Mouse (Mus musculus) layer of hippocampus, adult 8-10 months (tissue): ENCODE measurements around the gene H2-T24. TPM values are rescaled to one million over a fixed set of nuclear protein-coding genes. Genes with fewer than 3 reads are reported as not detected.

Experiments
- DNase-seq, 2 experiments: peaks; one replicate each; pipeline ENCODE4 v3.0.0; 2022; ENCODE audit warnings: low spot score in 2 of 2
- microRNA-seq, 2 experiments: library from miRNA; unstranded; fragments of <30 nt; microRNA quantifications; one replicate each; pipeline ENCODE4 v1.2.0; 2022
- total RNA-seq, 4 experiments: library from RNA; stranded (reverse); gene quantifications; 2 replicates each; pipeline ENCODE4 v1.2.4; 2022

H2-T24 gene
- total RNA-seq, 4 experiments from 2014 or later: 0.80 to 4.4 (median 2.6) TPM

DNA sequence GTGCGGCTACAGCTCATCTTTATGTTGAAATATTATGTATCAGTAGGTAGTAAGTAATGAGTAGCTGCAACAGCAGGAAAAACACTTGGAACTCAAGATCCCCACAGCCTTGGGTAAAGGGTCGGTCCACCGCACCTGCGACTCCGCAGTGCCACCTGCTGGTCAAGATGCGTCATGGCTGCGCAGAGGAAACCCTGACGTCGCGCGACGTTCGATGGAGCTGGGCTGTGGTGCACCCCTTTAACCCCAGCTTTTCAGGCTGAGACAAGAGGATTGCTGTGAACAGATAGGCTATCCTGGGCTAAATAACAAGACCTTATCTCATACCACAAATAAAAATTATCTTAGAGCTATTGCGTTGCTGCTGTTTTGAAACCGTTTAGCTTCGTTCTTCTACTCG, 26.7 kb downstream of the H2-T24 start:
- peak; percentile 52 to 78 for DNase-seq

DNA sequence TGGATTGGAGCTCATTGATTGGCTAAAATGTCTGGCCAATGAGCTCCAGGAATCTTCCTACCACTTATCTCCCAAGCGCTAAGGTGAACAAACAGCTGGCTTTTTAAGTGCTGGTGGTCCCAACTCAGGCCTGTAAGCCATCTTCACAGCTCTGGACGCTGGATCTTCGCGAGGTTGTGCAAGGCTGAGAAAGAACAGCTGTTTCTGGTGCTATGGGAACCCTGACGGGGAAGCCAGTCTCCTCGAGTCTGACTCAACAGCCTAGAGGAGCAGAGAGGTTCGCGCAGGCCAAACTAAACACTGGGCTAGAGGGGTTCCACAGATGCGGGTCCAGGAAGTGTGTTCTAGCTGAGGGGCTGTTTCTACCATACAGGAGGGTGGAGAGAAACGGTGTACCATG, 28.6 kb downstream of the H2-T24 start:
- DNase-seq: no peak

DNA sequence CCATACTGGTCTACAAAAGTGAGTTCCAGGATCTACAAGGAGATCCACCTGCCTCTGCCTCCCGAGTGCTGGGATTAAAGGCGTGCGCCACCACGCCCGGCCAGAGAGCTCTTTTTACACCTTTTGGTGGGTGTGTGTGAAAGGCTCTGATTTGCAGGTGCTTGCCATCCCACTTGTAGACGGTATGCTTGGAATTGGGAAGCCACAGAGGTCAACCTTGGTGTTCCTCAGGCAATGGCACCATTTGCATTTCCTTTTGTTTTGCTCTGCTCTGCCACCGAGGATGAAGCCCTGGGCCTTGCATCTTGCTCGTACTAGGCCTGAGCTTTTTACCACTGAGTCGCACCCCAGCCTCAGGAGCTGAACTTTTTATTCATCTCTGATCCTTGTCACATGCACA, 38.6 kb downstream of the H2-T24 start:
- no peak for DNase-seq

DNA sequence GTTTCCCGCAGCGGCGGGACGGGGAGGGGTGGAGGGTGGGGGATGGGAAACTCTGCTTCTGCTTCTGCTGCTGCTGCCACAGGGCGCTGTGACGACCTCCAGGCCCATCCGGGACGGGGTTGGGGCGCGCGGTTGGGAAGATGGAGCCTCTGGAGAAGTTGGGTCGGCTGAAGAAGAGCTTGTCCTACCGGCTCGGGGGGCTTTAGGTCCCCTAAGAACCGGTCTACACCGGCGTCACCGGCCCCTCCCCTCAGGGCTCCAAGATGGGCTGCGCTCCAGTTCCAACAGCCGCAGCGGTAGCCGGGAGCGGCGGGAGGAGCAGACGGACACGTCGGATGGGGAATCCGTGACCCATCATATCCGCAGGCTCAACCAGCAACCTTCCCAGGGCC, 40.0 kb downstream of the H2-T24 start:
- peak in 1 of 2 experiments; percentile 43 for DNase-seq

DNA sequence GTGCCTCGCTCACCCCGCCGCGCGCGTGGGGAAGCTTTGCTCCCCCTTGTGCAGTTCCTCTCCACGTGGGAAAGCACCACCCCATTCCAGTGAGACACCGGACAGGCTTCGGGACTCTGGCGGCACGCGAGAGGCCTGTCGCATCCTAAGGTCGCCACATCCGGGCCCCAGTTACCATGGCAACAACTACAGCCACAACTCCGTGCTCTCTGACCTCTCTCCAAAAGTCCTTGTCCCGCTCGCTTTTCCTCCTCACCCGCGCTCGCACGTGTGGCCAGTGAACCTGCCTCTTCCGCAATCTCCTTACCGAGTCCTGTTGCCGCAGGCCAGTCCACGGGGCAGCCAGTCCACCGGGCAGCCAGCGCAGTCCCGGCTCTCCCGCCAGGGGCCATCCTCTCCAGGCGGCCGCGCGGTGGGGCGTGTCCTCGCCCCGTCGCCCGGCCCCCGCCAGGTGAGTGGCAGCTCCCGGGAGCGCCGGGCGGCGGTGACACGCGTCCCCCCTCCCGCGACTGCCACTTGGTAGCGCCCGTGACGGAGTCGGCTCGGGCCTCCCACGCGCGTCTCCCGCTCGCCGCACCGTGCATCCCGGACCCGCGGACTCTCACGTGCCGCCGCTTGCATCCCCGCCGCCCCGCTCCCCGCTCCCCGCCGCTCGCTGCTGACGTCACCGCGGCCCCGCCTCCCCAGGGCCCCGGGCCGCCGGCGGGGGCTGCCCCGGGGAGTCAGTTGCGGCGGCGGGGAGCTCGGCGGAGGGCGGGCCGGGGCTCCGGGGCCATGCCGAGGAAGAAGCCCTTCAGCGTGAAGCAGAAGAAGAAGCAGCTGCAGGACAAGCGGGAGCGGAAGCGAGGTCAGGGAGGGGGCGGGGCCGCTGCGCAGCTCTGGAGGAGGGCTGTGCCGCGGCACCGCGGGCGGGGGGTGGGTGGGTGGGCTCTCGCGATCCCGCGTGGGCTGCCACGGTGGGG, 40.7 kb downstream of the H2-T24 start, which contains the start of the genes Gnl1 and Prr3:
Gnl1 (plus strand) TSS at position 451 of the 962 bp plus-strand sequence.
Prr3 (minus strand) TSS at position 836 of the 962 bp plus-strand sequence.
- peak; percentile 91 to 94 for DNase-seq

- DNase-seq: no peak
Observed at GRCm38 (mm10) chr17:35978811-35979400, 41.5 kb downstream of the H2-T24 start.

DNA sequence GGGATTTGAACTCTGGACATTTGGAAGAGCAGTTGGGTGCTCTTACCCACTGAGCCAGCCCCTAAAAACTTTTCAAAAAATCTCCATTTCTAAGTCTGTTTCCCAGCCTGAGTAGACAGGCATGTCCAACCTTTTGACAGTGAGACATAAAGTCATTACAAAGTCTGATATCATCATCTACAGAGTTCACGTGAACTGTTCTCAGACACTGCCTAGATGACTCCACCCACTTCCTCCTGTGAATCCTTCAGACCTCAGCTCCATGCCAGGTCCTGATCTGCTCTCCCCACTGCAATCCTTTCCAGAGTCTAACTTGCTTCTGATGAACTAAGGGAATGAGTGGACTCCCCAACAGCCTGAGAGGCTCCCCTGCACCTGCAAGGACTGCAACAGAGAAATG, 48.2 kb downstream of the H2-T24 start:
- DNase-seq: no peak

GRCm38 (mm10) chr17:35969418-35970389, 50.7 kb downstream of the H2-T24 start, which contains the start of gene Abcf1:
Gene Abcf1 (minus strand): TSS chr17:35969761.
- DNase-seq: peak; percentile 97

- no peak for DNase-seq
Observed at GRCm38 (mm10) chr17:35967621-35968020, 52.7 kb downstream of the H2-T24 start.

DNA sequence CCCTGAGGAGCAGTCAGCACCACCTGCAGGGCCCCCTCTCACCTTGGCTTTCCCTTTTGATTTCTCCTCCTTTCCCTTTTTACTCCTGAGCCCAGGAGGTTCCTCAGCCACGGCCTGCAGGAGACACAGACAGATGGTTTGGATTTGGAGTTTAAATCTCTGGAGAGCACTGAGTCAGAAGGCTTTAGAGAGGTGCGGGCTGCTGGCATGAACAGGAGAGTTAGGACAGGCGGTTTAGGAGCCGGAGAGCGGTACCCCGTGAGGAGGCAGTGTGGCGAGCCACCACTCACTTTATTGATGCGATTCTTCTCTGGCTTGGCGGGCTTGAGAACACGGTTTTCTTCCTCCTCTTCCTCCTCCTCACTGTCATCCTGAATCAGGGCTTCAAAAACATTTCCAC, 57.1 kb downstream of the H2-T24 start:
- DNase-seq: no peak

- DNase-seq: no peak
Observed at GRCm38 (mm10) chr17:35958533-35959223, 61.7 kb downstream of the H2-T24 start.

Small RNA genes lying within 50 kb of the gene (microRNA-seq; reads per million reads assigned to microRNA genes)
- gene Mir877: 267 to 440 reads per million in 2 experiments

Other genes starting within 250 kb of the H2-T24 start
- gene Ier3, start 198.9 kb downstream of the H2-T24 start, total RNA-seq: 10 to 100 TPM in 1 of 4 experiments, 1 to 10 TPM in 3; 4.9 to 11.0 (median 7.3) TPM
- 100 to 1,000 TPM; 124 to 142 (median 137) TPM for gene Flot1, start 197.3 kb downstream of the H2-T24 start, total RNA-seq
- gene Tubb5, start 182.3 kb downstream of the H2-T24 start, total RNA-seq: 100 to 1,000 TPM; 339 to 357 (median 343) TPM
- gene Mdc1, start 179.0 kb downstream of the H2-T24 start, total RNA-seq: 10 to 100 TPM; 16.9 to 20.1 (median 18.3) TPM
- 1 to 10 TPM; 1.8 to 3.7 (median 1.9) TPM for gene Nrm, start 159.2 kb downstream of the H2-T24 start, total RNA-seq
- 10 to 100 TPM in 2 of 4 experiments, 1 to 10 TPM in 2; 6.5 to 19.5 (median 12.8) TPM for gene Ppp1r18, start 155.0 kb downstream of the H2-T24 start, total RNA-seq
- gene Dhx16, start 140.7 kb downstream of the H2-T24 start, total RNA-seq: 10 to 100 TPM; 28.3 to 35.3 (median 31.4) TPM
- 10 to 100 TPM; 45.9 to 61.4 (median 50.0) TPM for gene 2310061I04Rik, start 123.1 kb downstream of the H2-T24 start, total RNA-seq
- 10 to 100 TPM; 53.2 to 64.1 (median 60.0) TPM for gene Atat1, start 110.5 kb downstream of the H2-T24 start, total RNA-seq
- gene Mrps18b, start 104.2 kb downstream of the H2-T24 start, total RNA-seq: 10 to 100 TPM; 39.0 to 57.9 (median 42.8) TPM
- 10 to 100 TPM; 71.6 to 79.8 (median 74.6) TPM for gene Ppp1r10, start 104.1 kb downstream of the H2-T24 start, total RNA-seq
- 10 to 100 TPM; 68.3 to 76.5 (median 72.7) TPM for gene Abcf1, start 50.8 kb downstream of the H2-T24 start, total RNA-seq
- 100 to 1,000 TPM; 135 to 141 (median 138) TPM for gene Gnl1, start 40.7 kb downstream of the H2-T24 start, total RNA-seq
- gene Prr3, start 40.3 kb downstream of the H2-T24 start, total RNA-seq: 10 to 100 TPM; 40.5 to 52.4 (median 45.4) TPM
- 10 to 100 TPM in 2 of 4 experiments, 1 to 10 TPM in 2; 6.6 to 30.9 (median 14.2) TPM for gene H2-T23, start 12.3 kb upstream of the H2-T24 start, total RNA-seq
- 10 to 100 TPM; 15.7 to 18.4 (median 16.5) TPM for gene H2-T22, start 22.2 kb upstream of the H2-T24 start, total RNA-seq
- not detected for gene Gm6034, start 22.4 kb upstream of the H2-T24 start, total RNA-seq
- 1 to 10 TPM in 3 of 4 experiments, under 1 TPM in 1; 1.00 to 5.0 (median 2.2) TPM for gene Gm11127, start 37.8 kb upstream of the H2-T24 start, total RNA-seq
- under 1 TPM in 3 of 4 experiments, not detected in 1; 0.22 to 0.61 (median 0.28) TPM for gene Gm19684, start 101.1 kb upstream of the H2-T24 start, total RNA-seq
- under 1 TPM in 1 of 4 experiments, not detected in 3; 0.57 TPM for gene Gm7030, start 108.9 kb upstream of the H2-T24 start, total RNA-seq
- not detected for gene Gm8909, start 148.0 kb upstream of the H2-T24 start, total RNA-seq
- gene H2-T3, start 169.7 kb upstream of the H2-T24 start, total RNA-seq: not detected
- gene Rpp21, start 237.5 kb upstream of the H2-T24 start, total RNA-seq: 10 to 100 TPM; 39.1 to 50.1 (median 45.3) TPM